Mouse (Mus musculus) lung, adult 18-20 months (tissue): ENCODE measurements at regions not wholly inside any gene's neighbourhood (a gene's known extent, or its start where the extent isn't known, plus 50 kb on each side); places are given as distances from the start of the nearest gene placed in this dataset.
"Not testable (repeated sequence)": the region's sequence is repeated elsewhere in the genome, so short reads cannot be mapped to it uniquely, and the experiment has no call there.

Experiments used
- DNase-seq, 2 experiments: peaks; one replicate each; pipeline ENCODE4 v3.0.0; 2022; ENCODE audit warnings: mixed read lengths in 2 of 2

- no peak for DNase-seq
Observed at GRCm38 (mm10) chr17:52351293-52351692, 251.2 kb upstream of the Kcnh8 start.

- no peak for DNase-seq
Observed at GRCm38 (mm10) chr17:52350696-52351095, 251.8 kb upstream of the Kcnh8 start.

GRCm38 (mm10) chr17:52349872-52350271 lies 252.6 kb upstream of the Kcnh8 start:
- DNase-seq, result no peak

GRCm38 (mm10) chr17:52348481-52349083 lies 253.9 kb upstream of the Kcnh8 start:
- no peak for DNase-seq

- DNase-seq, result no peak
Observed at GRCm38 (mm10) chr17:52320586-52320985, 281.9 kb upstream of the Kcnh8 start.

GRCm38 (mm10) chr17:52316976-52317375 lies 285.5 kb upstream of the Kcnh8 start:
- no peak for DNase-seq

GRCm38 (mm10) chr17:52315879-52316278 lies 286.6 kb upstream of the Kcnh8 start:
- DNase-seq, result no peak

- not testable (repeated sequence) for DNase-seq
Observed at GRCm38 (mm10) chr17:52315456-52315855, 287.1 kb upstream of the Kcnh8 start.

- DNase-seq, result no peak
Observed at GRCm38 (mm10) chr17:52312043-52312442, 290.5 kb upstream of the Kcnh8 start.

GRCm38 (mm10) chr17:52308789-52309188 lies 293.7 kb upstream of the Kcnh8 start:
- DNase-seq, result no peak

GRCm38 (mm10) chr17:52304133-52304532 lies 298.4 kb upstream of the Kcnh8 start:
- no peak for DNase-seq

GRCm38 (mm10) chr17:52303320-52303719 lies 299.2 kb upstream of the Kcnh8 start:
- DNase-seq, result no peak

GRCm38 (mm10) chr17:52299769-52300168 lies 302.7 kb upstream of the Kcnh8 start:
- peak in 1 of 2 experiments; percentile 1 for DNase-seq

- no peak for DNase-seq
Observed at GRCm38 (mm10) chr17:52285392-52285791, 317.1 kb upstream of the Kcnh8 start.

- no peak for DNase-seq
Observed at GRCm38 (mm10) chr17:52282264-52282663, 320.2 kb upstream of the Kcnh8 start.

- no peak for DNase-seq
Observed at GRCm38 (mm10) chr17:52278523-52278922, 324.0 kb upstream of the Kcnh8 start.

GRCm38 (mm10) chr17:52268792-52269191 lies 333.7 kb upstream of the Kcnh8 start:
- DNase-seq, result no peak

GRCm38 (mm10) chr17:52251284-52251683 lies 351.2 kb upstream of the Kcnh8 start:
- no peak for DNase-seq

- no peak for DNase-seq
Observed at GRCm38 (mm10) chr17:52225584-52225983, 376.9 kb upstream of the Kcnh8 start.

- no peak for DNase-seq
Observed at GRCm38 (mm10) chr17:52220422-52220821, 382.1 kb upstream of the Kcnh8 start.

GRCm38 (mm10) chr17:52217411-52217810 lies 384.3 kb upstream of the Satb1 start:
- no peak for DNase-seq

GRCm38 (mm10) chr17:52212944-52213343 lies 379.9 kb upstream of the Satb1 start:
- DNase-seq, result no peak

- no peak for DNase-seq
Observed at GRCm38 (mm10) chr17:52210483-52210882, 377.4 kb upstream of the Satb1 start.

- DNase-seq, result no peak
Observed at GRCm38 (mm10) chr17:52197731-52198130, 364.6 kb upstream of the Satb1 start.

- DNase-seq, result no peak
Observed at GRCm38 (mm10) chr17:52196811-52197210, 363.7 kb upstream of the Satb1 start.
